Mouse (Mus musculus) heart, postnatal 0 days (tissue): ENCODE results near the gene Sprr1a.

Source experiments
- CTCF ChIP-seq: IDR thresholded peaks from 2 replicates; pipeline ENCODE4 v1.5.1; 2016; ENCODE audit warnings: antibody characterized with exemption, control low read depth, low read depth
- EP300 ChIP-seq: IDR thresholded peaks from 2 replicates; pipeline ENCODE4 v1.6.1; 2016; ENCODE audit warnings: antibody characterized with exemption, low read depth

- TF ChIP-seq CTCF (no peak), EP300 (no peak)
Observed at GRCm38 (mm10) chr3:92486307-92486706, 612 bp upstream of the Sprr1a start.
